Mouse (Mus musculus): ENCODE measurements around the gene 1700012B09Rik.

1700012B09Rik gene

DNA sequence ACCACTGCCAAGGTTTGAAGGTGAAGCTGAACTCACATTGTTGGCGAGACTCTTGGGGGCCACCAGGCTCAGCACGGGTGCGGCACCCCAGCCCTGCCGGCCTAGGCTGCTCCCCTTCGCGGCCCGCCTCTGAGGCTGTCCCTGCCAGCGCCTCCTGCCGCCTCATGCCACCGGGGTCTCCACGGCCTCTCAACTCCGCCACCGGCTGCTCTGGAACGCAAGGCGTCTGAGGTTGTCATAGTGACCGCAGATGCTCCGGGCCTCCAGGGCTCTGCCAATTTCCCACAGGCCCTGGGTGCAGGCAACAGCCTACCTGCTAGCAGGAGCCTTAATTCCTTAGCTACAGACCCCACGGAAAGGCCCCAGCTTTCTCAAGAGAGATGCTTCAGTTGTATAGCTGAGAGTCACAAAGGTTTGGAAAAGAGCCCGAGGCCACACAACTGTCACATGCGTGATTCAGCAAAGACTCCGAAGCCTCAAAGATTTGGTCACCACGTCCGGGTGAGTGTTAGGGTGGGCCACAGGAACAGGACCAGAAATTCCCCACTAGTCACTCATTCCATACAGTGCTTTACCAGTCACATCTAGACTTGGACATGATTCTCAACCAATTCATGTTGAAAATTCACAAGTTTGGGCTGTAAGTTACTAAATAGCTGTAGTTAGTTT, at the start of gene 1700012B09Rik:
TSS of gene 1700012B09Rik (minus strand) at position 228 of the 669 bp plus-strand sequence.
- DNase-seq (ENCODE audit: low read depth, low spot score): no peak

- DNase-seq (ENCODE audit: low read depth, low spot score): no peak
These were observed 39.3 kb upstream of the 1700012B09Rik start for GRCm38 (mm10) chr9:14810111-14810510.

GRCm38 (mm10) chr9:14806786-14807185, 36.0 kb upstream of the 1700012B09Rik start:
- DNase-seq (ENCODE audit: low read depth, low spot score): no peak

DNA sequence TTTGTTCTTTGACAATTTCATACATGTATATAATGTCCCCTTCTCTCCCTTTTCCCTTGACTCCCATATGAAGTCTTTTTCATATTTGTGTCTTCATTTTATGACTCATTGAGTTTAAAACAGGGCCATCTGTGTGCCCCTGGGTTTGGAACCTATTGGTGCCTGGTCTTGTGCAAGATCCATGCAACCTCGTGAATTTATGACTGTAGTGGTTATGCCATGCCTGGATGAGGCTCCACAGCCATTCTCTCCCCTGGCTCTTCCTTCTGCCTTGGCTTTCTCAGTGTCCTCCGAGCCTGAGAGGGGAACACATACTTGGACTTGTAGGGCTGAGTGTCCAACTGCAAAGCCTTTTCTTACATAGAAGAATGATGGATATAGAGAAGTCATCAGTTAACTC, 34.9 kb upstream of the 1700012B09Rik start:
- DNase-seq (ENCODE audit: low read depth, low spot score): no peak

GRCm38 (mm10) chr9:14787356-14787755, 16.5 kb upstream of the 1700012B09Rik start:
- no peak for DNase-seq (ENCODE audit: low read depth, low spot score)

DNA sequence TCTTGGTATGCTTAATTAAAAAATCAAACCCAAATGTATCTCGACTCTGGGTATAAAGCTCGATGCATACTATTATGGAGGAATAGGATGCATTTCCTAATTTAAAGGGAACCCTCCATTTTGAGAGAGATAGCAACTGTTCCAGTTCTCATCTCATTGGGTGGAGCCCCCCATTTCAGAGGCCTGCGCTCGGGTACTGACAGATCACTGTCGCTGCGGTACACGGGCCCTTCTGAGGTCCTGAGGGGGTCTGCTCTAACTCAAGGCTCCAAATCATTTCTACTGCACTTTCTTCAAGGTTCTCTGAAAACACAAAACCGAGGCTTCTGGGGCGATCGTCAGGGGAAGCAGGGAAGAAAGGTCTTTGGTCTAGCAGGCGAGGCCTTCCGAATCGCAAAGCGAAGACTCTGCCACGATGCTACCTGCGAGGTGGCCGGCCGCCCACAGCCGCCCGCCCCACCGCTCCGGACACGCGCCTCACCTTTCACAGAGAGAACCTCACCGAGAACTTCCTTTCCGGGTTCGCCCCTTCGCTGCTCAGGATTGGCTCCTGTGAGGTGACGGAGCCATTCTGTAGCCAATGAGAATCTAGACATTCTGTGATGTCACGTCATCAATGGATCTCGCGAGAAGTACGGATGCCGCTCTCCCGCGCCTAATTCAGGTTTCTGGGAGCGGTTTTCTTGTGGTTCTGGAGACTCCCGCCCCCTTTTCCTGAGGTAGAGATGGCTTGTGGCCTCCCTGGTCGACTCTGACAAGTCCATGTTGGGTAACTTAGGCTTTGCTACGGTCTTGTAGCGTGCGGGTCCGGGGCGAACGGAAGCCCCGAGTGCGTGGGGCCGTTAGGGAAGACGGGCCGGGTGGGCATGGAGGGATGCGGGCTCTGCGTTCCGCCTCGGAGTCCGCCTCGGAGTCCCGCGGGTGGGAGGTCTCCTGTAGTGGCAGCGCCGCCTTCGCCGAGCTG, 13.5 kb upstream of the 1700012B09Rik start, which contains the start of the genes Mre11a and Ankrd49:
TSS of gene Mre11a (plus strand) at position 616 of the 964 bp plus-strand sequence.
TSS of gene Ankrd49 (minus strand) at position 818 of the 964 bp plus-strand sequence.
- DNase-seq (ENCODE audit: low read depth, low spot score): peak; percentile 96

- DNase-seq (ENCODE audit: low read depth, low spot score): no peak
These were observed 7.5 kb upstream of the 1700012B09Rik start for GRCm38 (mm10) chr9:14778341-14778740.

GRCm38 (mm10) chr9:14773813-14774212, 3.0 kb upstream of the 1700012B09Rik start:
- peak; percentile 63 for DNase-seq (ENCODE audit: low read depth, low spot score)

- DNase-seq (ENCODE audit: low read depth, low spot score): no peak
These were observed 1.2 kb upstream of the 1700012B09Rik start for GRCm38 (mm10) chr9:14772074-14772473.

DNA sequence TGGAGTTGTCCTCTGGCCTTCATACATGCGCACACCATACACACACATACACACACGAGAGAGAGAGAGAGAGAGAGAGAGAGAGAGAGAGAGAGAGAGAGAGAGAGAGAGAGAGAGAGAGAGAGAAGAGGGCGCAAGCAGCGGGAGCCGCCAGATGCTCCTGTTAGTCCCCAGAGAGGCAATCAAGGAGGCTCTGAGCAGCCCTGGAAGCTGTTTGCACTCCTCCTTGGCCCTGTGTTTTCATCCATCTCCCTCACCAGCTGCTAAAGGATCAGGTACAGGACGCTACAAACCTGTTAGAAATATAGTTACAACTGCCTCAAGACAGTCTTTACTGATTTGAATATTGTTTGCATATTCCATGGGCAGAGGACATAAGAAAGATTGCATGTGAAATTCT, 1.0 kb downstream of the 1700012B09Rik start:
- DNase-seq (ENCODE audit: low read depth, low spot score): no peak

- peak; percentile 65 for DNase-seq (ENCODE audit: low read depth, low spot score)
These were observed 6.1 kb downstream of the 1700012B09Rik start for GRCm38 (mm10) chr9:14764765-14765164.

GRCm38 (mm10) chr9:14759261-14759660, 11.6 kb downstream of the 1700012B09Rik start:
- DNase-seq (ENCODE audit: low read depth, low spot score): no peak

DNA sequence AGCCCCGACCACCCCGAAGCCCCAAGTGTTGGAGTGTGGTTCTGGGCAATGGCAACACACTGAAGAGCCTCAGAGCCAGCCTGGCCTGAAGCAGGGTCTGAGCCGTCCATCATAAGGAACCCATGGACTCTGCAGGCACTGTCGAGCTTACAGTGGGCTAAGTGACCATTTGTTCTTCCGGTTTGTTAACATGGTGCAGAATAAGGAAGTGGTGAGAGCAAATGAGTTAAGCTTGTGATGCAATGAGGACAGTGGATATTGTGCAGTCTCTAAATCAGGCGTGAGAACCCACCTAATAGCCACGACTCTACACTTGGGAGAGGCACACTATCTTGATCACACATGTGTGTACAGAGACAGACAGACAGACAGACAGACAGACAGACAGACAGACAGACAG, 12.2 kb downstream of the 1700012B09Rik start:
- no peak for DNase-seq (ENCODE audit: low read depth, low spot score)

DNA sequence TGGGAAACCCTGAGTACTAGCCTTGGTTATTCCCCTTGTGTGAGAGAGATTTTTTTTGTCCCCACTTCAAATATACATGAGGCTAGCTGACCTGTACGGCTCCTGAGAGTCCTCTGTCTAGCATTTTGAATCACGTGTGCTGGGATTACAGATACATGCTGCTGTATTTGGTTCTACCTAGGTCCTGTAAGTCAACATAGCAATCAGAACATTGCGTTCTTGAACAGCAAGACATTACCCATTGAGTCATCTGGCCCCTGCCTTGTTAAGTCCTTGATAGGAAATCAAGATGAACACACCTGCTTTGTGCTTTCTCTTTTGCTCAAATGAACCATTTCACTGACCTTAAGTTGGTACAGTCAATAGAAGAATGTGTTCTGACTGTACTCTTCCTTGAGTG, 16.4 kb downstream of the 1700012B09Rik start:
- DNase-seq (ENCODE audit: low read depth, low spot score): no peak

DNA sequence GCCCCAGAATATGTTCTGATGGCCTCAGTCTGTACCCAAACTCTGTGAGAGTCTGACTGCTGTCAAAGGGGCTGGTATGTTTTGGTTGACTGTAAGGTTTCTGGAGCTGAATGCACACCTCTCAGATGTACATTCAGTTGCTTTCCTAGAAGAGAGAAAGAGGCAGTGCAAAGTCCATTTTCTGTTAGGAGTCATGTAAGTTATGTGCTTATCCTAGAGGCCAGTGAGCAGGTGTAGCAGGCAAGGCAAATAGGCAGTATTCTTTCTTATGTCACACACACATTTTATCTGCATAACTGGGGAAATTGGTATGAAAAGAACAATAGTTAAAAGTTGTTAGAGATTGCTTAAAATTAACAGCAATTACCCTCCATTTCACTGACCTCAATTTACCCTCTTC, 16.9 kb downstream of the 1700012B09Rik start:
- no peak for DNase-seq (ENCODE audit: low read depth, low spot score)

- peak; percentile 28 for DNase-seq (ENCODE audit: low read depth, low spot score)
These were observed 18.8 kb downstream of the 1700012B09Rik start, which contains the start of gene Fut4 for GRCm38 (mm10) chr9:14752001-14752522. TSS of gene Fut4 (minus strand) at chr9:14752393.

DNA sequence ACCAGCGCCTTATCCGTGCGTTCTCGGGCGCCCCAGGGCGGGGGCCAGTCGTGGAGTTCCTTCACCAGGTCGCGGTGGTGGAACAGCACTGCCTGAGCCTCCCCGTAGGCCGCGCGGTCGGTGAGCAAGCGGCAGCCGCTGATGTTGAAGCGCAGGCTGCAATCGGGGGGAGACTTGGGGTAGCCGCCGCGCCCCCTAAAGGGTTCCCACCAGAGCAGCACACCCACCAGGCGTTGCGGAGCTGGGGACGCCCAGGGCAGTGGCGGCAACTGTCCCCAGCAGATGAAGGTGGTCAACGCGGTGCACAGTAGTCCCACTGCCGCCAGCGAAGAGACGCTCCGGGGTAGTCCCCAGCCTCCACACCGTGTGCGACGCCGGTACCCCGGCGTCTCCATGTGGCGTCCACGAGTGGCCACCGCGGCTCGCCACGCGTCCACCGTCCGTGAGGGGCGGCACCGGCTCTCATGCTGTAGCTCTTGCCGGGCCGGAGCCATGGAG, 19.3 kb downstream of the 1700012B09Rik start:
- peak; percentile 24 for DNase-seq (ENCODE audit: low read depth, low spot score)

- no peak for DNase-seq (ENCODE audit: low read depth, low spot score)
These were observed 19.8 kb downstream of the 1700012B09Rik start for GRCm38 (mm10) chr9:14750901-14751502.

DNA sequence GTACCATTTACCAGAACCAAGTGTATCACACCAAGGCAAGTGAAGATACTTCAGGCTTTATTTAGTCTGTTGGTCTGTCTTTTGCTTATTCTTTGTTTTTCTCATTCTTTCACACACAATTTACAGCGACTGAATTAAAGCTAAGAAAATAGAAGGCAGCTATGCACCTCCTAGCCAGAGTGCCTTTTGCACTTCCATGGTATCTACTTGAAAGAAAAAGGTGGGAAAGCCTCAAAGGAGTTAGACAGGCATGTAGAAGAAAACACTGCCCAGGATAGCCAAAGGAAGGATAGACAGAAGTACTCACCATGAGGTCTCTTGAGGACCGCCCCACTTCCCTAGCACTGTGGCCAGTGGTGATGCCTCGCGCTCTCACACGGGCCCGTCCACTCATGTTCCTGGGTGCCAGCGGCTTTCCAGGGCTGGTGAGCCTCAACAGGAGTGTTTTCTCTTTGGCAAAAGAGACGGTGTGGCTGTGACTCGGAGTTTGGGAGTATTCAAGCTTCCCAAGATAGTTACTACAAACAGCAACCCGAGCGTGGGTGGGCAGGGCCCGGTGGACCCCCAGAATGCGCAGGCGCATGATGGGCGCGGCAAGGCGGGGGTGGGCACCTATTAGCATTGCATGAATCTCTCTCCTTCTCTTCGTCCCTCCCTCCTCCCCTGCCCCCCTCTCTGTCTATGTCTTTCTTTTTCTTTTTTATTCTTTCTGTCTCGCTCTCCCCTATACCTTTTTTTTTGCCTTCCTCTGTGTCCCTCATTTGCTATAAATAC, 30.5 kb downstream of the 1700012B09Rik start, which contains the start of gene Piwil4:
TSS of gene Piwil4 (minus strand) at position 583 of the 774 bp plus-strand sequence.
- DNase-seq (ENCODE audit: low read depth, low spot score): no peak

DNA sequence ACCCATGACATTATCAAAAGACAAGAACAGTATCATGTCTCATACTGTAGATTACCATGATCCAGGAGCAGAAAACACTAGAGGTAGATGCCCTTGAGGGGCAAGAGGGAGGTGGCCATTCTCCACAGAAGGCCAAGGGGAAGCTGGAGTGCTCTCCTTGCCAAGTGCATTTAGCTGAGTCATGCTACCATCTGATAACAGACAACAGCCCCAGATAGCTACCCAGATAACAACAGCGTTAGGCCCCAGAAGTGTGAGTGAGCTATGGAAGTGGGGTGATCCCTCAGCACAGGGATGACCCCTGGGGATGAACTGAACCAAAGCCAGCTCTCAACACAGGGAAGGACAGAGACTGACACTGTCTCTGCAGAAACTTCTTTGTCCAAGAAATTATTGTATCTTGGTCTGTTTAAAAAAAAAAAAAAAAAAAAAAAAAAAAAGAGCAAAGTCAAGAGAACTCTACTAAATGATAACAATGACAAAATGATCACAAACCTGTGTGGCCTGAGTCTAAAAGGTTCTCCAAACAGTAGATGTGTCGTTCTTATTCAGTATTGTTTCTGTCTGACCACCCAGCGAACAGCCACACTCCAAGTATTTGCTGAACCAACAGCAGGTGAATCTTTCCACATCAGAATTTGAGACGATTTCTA, 31.2 kb downstream of the 1700012B09Rik start:
- DNase-seq (ENCODE audit: low read depth, low spot score): no peak
